Mouse (Mus musculus) WW6 (cell line): ENCODE results near the gene Gucy1b2.

Experiments
- DNase-seq: peaks from one replicate; pipeline ENCODE4 v3.0.0-alpha.2; 2013; ENCODE audit warnings: low read depth, low spot score

Gucy1b2 gene

DNA sequence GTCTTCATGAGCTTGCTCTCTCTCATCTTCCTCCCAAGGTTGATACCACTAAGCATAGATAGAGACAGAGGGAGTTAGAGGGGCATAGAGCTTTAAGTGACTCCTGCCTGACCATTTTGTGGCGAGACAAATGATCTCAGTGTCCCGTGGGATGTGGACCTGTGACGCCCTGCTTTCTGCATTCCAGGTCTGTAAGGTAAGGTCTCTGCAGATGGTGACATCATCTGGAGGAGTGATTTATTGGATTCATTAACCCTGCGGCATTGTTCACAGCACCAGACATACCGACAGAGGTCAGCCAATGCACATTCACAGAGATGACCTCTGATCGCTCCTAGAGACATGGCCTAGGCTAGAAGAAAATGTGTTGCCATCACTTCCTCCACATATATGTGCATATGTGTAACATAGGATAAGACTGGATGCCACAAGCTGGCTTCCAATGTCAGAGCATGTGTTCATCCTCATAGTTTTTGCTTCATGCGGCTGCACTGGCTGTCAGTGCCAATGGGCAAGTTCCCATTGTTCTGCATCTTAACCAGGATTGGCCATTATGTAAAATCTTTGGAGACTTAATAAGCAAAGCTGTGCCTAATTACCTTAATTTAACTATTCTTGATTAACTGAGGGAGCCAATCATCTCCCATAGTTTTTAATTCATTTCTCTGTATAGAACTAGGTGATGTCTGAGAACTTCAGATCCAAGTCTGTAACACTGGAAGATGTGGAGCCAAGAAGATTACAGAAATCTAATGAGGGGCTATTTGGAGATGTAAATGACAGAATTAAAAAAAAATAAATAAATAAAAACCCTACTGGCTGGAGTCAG lies 9.5 kb downstream of the Gucy1b2 start:
- DNase-seq, result no peak

DNA sequence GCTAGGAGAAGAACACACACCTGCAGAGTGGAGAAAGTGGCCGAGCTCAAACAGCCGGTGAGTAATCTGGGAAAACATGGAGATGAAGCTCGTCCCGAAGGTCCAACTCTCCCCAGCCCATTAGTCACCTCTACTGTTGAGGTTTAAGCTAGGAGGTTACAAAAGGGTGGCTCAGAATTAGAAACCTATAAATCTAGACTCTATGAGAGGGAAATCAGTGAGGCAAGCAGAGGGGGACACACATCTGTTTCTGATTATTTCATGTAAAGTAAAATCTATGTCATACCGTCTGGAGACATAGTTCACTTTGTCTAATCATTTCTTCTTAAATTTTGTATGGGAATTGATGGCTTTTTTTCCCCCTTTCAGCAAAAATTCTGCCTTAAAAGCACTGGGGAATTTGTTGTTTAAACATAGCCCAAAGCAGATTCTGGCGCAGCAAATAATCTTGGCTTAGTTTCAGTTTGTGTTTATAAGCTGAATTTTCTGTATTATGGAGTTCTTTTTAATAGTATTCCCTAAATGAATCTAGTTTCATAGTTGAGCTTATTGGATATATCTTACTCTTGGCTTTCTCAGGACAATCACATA lies 12.2 kb downstream of the Gucy1b2 start:
- DNase-seq, result no peak

GRCm38 (mm10) chr14:62442971-62443370 lies 13.1 kb downstream of the Gucy1b2 start:
- DNase-seq, result no peak

- no peak for DNase-seq
These were observed 16.1 kb downstream of the Gucy1b2 start for GRCm38 (mm10) chr14:62440036-62440435.

GRCm38 (mm10) chr14:62438236-62438635 lies 17.9 kb downstream of the Gucy1b2 start:
- DNase-seq, result no peak

GRCm38 (mm10) chr14:62437806-62438205 lies 18.3 kb downstream of the Gucy1b2 start:
- no peak for DNase-seq

DNA sequence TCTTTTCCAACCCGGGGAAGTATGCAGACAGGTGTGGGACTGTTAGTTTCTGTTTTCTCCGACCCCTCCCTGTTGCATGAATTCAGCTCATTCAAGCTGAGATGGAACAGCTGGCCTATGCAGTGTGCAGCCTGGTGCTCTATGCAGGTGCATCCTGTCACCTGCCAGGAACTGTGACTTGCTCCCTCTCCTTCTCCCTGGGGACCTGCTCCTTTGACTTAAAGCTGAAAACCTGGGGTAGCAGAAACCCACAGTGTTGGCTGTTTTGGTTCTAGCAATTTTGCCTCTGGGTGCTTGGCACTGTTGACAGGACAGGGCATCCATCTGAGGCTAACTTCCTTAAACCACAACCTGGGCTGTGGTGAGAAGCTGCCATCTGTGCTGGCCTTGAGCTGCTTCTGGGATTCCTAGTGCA lies 30.8 kb downstream of the Gucy1b2 start:
- DNase-seq, result no peak

DNA sequence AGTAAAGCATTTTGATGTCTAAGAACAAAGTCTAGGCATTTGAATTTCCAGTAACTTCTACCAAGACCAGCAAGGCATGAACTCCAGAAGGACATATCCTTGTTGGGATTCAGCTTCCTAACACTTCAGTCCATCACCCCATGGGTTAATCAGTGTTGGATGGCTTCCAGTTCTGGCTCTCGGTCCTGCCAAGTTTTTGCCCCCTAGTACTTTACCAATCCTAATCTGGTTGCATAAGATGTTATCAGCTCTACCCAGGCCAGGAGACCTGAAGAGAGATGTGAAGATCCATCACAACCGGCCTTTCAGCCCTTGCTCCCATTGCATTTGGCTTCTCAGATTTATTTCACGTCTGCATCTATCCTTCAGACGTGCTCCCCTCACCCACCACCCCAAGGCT lies 33.8 kb downstream of the Gucy1b2 start:
- DNase-seq, result no peak

- no peak for DNase-seq
These were observed 38.6 kb downstream of the Gucy1b2 start for GRCm38 (mm10) chr14:62417501-62417900.

DNA sequence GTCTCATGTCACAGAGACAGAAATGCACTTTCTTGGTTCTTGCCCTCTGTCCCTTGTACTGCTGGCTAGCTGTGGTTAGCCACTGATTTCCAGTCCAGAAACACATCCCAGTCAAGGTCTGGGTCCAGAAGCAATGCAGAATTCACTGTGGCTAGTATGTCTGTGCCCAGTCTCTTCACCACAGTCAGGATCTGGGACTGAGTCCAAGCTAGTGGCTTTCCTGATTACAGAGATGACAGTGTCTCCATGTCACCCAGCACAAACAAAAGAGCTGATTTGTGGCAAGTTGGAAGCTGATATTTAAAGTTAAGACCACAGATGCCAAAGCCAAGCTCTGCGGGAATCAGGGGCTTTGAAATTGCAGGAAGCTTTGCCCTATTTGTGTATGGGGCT lies 39.4 kb downstream of the Gucy1b2 start:
- no peak for DNase-seq

DNA sequence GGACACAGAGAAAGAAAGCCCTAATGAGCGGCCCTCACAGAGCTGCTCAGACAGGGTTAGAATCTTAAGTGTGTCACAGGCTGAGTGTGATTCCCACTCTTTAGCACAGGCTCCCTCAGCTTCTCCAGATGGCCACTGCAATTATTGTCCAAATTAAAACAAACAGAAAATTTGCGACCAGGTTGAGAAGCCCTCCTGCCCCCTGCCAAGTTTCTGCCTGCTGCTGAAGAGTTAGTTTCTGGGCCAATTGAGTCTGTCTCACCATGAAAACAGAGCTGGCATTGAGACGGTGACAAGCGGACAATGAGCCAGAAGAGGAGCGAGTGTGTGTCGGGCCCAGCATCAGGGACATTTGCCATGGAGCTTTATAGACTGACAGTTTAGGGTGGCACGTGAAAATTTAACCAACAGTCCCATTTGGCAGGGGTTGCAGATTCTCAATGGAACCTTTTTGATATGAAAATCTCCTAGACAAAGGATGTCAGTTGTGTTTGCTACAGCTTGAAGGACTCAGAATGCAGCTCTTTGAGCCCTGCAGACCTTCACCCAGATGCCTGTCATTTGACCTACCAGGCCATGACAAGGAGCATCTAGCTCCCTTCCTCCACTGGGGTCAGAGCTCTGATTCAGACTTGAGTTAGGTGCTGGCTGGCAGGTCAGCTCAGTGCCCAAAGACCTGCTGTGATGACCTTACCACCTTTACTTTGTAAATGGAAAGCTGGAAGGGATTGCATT lies 39.9 kb downstream of the Gucy1b2 start:
- no peak for DNase-seq

GRCm38 (mm10) chr14:62395346-62395745 lies 60.7 kb downstream of the Gucy1b2 start:
- DNase-seq, result no peak

DNA sequence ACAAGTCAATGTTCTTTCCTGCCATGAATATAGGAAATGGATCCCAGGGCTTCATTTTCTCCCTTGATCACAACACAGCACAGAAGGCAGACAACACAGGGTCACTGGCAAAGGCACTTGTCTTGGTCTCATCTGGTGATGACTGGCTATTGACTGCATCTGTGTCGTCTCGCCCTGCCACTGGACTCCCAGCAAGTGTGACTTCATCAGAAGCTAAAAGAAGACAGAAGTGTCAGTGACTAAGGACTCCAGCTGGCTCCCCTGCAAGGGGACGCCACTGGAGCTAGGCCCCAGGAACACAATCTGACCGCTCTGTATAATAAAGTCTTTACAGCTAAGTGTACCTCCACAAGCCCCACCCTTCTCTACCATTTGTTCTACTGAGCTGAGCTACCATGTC lies 63.3 kb downstream of the Gucy1b2 start:
- no peak for DNase-seq

DNA sequence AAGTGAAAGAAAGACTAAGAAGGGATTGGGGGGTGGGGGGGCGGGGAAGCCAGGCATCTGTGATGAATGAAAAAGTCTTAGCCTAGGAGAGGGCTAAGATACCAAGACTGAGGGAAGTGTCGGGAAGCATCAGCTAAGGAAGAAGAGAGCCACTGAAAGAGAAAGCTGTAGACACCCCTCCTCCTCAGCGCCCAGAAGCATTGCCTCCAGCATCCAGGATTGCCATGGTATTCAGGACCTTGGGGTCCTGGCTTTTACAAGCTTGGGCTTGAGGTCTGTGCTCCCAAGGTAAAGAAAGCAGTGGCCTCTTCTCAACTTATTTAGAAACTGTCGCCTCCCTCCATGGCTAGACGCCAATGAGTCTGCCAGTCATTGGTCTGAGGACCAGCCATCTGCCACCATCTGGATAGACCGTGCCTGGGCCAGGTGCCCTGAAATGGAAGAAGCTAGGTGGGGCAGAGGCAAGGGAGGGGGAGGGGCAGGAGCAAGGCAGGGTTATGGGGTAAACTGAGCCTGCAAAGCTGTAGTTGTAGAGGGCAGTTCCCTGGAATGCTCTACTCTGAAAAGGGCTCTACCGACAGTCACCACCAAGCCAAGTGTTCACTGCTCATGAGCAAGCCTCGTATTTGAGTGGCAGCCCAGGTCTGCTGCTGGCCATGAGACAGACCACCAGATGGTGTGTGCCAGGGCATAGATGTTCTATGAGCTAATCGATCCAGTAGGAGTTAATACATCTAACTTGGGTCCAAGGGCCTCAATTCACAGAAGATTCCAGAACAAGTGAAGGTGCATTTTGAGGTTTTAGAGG lies 66.2 kb downstream of the Gucy1b2 start:
- DNase-seq, result no peak

- no peak for DNase-seq
These were observed 66.9 kb downstream of the Gucy1b2 start for GRCm38 (mm10) chr14:62389064-62389728.

GRCm38 (mm10) chr14:62383786-62384299 lies 72.2 kb downstream of the Gucy1b2 start:
- DNase-seq, result no peak

GRCm38 (mm10) chr14:62383109-62383508 lies 73.0 kb downstream of the Gucy1b2 start:
- no peak for DNase-seq

DNA sequence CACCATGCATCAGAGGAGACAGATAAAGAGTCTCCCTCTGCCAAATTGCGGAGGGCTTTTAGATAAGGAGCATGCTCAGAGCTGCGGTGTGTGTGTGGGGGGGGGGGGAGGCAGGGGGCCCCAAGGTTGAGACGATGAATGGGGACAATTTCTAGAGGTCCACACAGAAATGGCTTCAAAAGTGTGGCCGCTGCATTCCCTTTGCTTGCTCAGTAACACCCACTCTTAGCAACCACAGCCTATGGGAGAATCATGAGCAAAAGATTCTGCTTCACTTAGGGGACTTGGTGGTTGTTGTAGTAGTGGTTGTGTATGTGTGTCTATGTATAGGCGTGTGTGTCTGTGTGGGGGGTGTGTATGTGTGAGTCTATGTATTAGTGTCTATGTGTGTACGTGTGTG lies 75.5 kb downstream of the Gucy1b2 start:
- DNase-seq, result no peak

GRCm38 (mm10) chr14:62379391-62379790 lies 76.7 kb downstream of the Gucy1b2 start:
- DNase-seq, result no peak

DNA sequence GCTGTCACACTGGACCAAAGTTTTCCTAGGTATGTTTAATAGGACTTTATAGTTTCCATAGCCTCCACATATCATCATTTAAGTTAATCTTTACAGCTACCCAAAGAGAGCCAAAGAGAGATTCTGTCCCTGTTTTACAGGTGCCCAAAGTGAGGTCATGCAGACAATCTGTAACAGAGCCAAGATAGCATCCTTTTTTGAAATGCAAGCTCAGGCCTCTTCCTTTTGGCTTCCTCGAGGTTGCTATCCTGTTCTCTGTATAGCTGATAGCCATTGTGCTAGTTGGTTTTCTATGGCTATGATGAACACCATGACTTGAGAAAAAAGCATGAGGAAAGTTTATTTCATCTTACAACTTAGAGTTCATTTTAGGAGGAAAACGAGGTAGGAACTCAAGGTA lies 80.0 kb downstream of the Gucy1b2 start:
- DNase-seq, result no peak

DNA sequence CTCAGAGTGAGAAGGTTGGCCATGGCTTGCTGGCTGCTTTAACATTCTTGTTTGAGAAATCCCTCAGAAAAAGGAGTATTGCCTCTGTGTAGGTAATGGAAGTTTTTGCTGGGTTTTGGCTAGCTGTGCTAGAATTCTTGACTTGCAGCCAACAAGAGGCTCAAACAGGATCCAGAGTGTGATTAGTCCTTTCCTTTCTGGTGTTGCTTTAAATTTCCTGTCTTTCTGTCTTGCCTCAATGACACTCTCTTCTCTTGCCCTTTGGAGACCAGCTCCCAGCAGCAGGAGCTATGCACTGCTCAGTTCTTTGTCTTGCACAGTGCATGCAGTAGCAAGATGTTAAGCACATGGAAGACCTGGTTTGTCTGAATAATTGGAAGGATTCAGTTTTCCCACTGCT lies 80.4 kb downstream of the Gucy1b2 start:
- no peak for DNase-seq
